Mouse (Mus musculus) heart, embryonic 11.5 days (tissue): ENCODE measurements around the gene Krtap28-13. TPM values are rescaled to one million over a fixed set of nuclear protein-coding genes. Genes with fewer than 3 reads are reported as not detected.

ENCODE experiments used
- ATAC-seq: fragments of 200-750 bp; cut with Nextera tagmentation; replicated peaks from 2 replicates; pipeline ENCODE4 v1.8.0; 2017; ENCODE audit warnings: moderate library complexity; ENCODE audit not compliant: insufficient number of reproducible peaks, low FRiP score, low TSS enrichment
- H3K27ac ChIP-seq: fragments of 300-500 bp; sonication (generic); 2 replicates; pipeline ENCODE4 v1.5.1; 2014; ENCODE audit warnings: mild to moderate bottlenecking, low read depth, low read length
- H3K27me3 ChIP-seq: fragments of 300-500 bp; sonication (generic); 2 replicates; pipeline ENCODE4 v1.6.1; 2014; ENCODE audit warnings: mild to moderate bottlenecking, low read length, mixed read lengths; ENCODE audit not compliant: control insufficient read depth, insufficient read depth
- H3K36me3 ChIP-seq: fragments of 300-500 bp; sonication (generic); 2 replicates; pipeline ENCODE4 v1.6.1; 2014; ENCODE audit warnings: mild to moderate bottlenecking, low read length, moderate library complexity, mixed read lengths; ENCODE audit not compliant: control insufficient read depth, insufficient read depth
- H3K4me1 ChIP-seq: fragments of 300-500 bp; sonication (generic); 2 replicates; pipeline ENCODE4 v1.6.1; 2014; ENCODE audit warnings: low read length; ENCODE audit not compliant: control insufficient read depth, insufficient read depth
- H3K4me2 ChIP-seq: fragments of 300-500 bp; sonication (generic); 2 replicates; pipeline ENCODE4 v1.6.1; 2014; ENCODE audit warnings: mild to moderate bottlenecking, moderate library complexity
- H3K4me3 ChIP-seq: fragments of 300-500 bp; sonication (generic); 2 replicates; pipeline ENCODE4 v1.5.1; 2014; ENCODE audit warnings: low read depth, low read length
- H3K9ac ChIP-seq: fragments of 300-500 bp; sonication (generic); 2 replicates; pipeline ENCODE4 v1.6.1; 2014; ENCODE audit warnings: mild to moderate bottlenecking, low read depth, low read length, moderate library complexity
- H3K9me3 ChIP-seq: fragments of 300-500 bp; sonication (generic); replicated peaks from 2 replicates; pipeline ENCODE4 v1.6.1; 2016; ENCODE audit warnings: low read length; ENCODE audit not compliant: control insufficient read depth
- WGBS: fragments of 180-500 bp; shearing (Covaris S2); extraction: QIAGEN DNeasy Blood & Tissue Kit; methylation state at CpG from one replicate; pipeline ENCODE4 v1.1.7; 2014; ENCODE audit not compliant: insufficient replicate concordance; 5-methylcytosine and 5-hydroxymethylcytosine counted together
- polyA plus RNA-seq: library from polyadenylated mRNA; unstranded; fragments of >200 nt; fragmentation: Nextera tagmentation; extraction: Ambion mirVana; gene quantifications from 2 replicates; pipeline ENCODE4 v1.2.1, GENCODE M21; 2014

Gene Krtap28-13
- polyA plus RNA-seq, 1 experiment from 2014 or later: 0.16 TPM

GRCm38 (mm10) chr1:83038109-83038672 lies 22.5 kb upstream of the Krtap28-13 start, which contains the start of gene Slc19a3:
Gene Slc19a3 (minus strand): TSS chr1:83038448.
- ATAC-seq: peak; percentile 83

GRCm38 (mm10) chr1:83039080-83039479 lies 21.6 kb upstream of the Krtap28-13 start:
- Histone ChIP-seq H3K4me3 (no peak overlapping the region), H3K9me3 (no peaks in the 10 kb centered on the region), H3K27ac (no peak overlapping the region), H3K27me3 (no peaks in the 10 kb centered on the region), H3K9ac (no peak overlapping the region), H3K4me2 (no peak overlapping the region), H3K36me3 (no peaks in the 10 kb centered on the region), H3K4me1 (no peaks in the 10 kb centered on the region)
- no peak for ATAC-seq
- 74% methylated on average over 4 of the region's 4 CpGs for WGBS

More at GRCm38 (mm10) chr1:83038109-83038672, 22.5 kb upstream of the Krtap28-13 start, which contains the start of gene Slc19a3:
- Histone ChIP-seq H3K9me3 (no peaks in the 10 kb centered on the region), H3K9ac (peak within 1 kb of the TSS; percentile 64), H3K4me3 (peak within 1 kb of the TSS; percentile 50), H3K36me3 (no peaks in the 10 kb centered on the region), H3K4me2 (peak within 1 kb of the TSS; percentile 66), H3K27ac (no peak within 1 kb of the TSS), H3K4me1 (no peaks in the 10 kb centered on the region), H3K27me3 (no peaks in the 10 kb centered on the region)
- WGBS: under 1% methylated on average over 25 of the region's 25 CpGs

- no peak within 1 kb of the TSS for H3K4me2 ChIP-seq
- no peak within 1 kb of the TSS for H3K27ac ChIP-seq
- ATAC-seq: no peak
- H3K9ac ChIP-seq: no peak within 1 kb of the TSS
- no peaks in the 10 kb centered on the region for H3K4me1 ChIP-seq
- H3K36me3 ChIP-seq: no peaks in the 10 kb centered on the region
- no peaks in the 10 kb centered on the region for H3K27me3 ChIP-seq
- H3K4me3 ChIP-seq: no peak within 1 kb of the TSS
- WGBS: 86% methylated on average over 2 of the region's 2 CpGs
- H3K9me3 ChIP-seq: no peaks in the 10 kb centered on the region
These were observed 18.4 kb upstream of the Krtap28-13 start, which contains the start of gene Krtap28-10 for GRCm38 (mm10) chr1:83042380-83042779. Gene Krtap28-10 (minus strand): TSS chr1:83042480.

- 67% methylated on average over 5 of the region's 5 CpGs for WGBS
- Histone ChIP-seq H3K27ac (no peak within 1 kb of the TSS), H3K4me2 (no peak within 1 kb of the TSS), H3K9ac (no peak within 1 kb of the TSS), H3K36me3 (no peaks in the 10 kb centered on the region), H3K9me3 (no peaks in the 10 kb centered on the region), H3K4me3 (no peak within 1 kb of the TSS), H3K27me3 (no peaks in the 10 kb centered on the region), H3K4me1 (no peaks in the 10 kb centered on the region)
- no peak for ATAC-seq
These were observed 15.8 kb upstream of the Krtap28-13 start, which contains the start of gene Gm47969 for GRCm38 (mm10) chr1:83044882-83045427. Gene Gm47969 (plus strand): TSS chr1:83044932.

GRCm38 (mm10) chr1:83058481-83058880 lies 2.2 kb upstream of the Krtap28-13 start:
- Histone ChIP-seq H3K4me2 (no peak overlapping the region), H3K27me3 (no peaks in the 10 kb centered on the region), H3K4me1 (peaks cover 6% of the 10 kb centered on the region; the same call in 1 of the 2 replicates), H3K4me3 (no peak overlapping the region), H3K9ac (no peak overlapping the region), H3K9me3 (no peaks in the 10 kb centered on the region), H3K27ac (no peak overlapping the region), H3K36me3 (no peaks in the 10 kb centered on the region)
- WGBS: 77% methylated on average over 1 of the region's 1 CpGs
- ATAC-seq: no peak

- H3K4me3 ChIP-seq: no peak within 1 kb of the TSS
- H3K27me3 ChIP-seq: no peaks in the 10 kb centered on the region
- H3K4me1 ChIP-seq: peaks cover 6% of the 10 kb centered on the region; the same call in 1 of the 2 replicates
- no peaks in the 10 kb centered on the region for H3K9me3 ChIP-seq
- no peak within 1 kb of the TSS for H3K4me2 ChIP-seq
- 84% methylated on average over 9 of the region's 9 CpGs for WGBS
- H3K36me3 ChIP-seq: no peaks in the 10 kb centered on the region
- no peak for ATAC-seq
- H3K27ac ChIP-seq: no peak within 1 kb of the TSS
- no peak within 1 kb of the TSS for H3K9ac ChIP-seq
These were observed 1.5 kb upstream of the Krtap28-13 start, which contains the start of gene A030005K14Rik for GRCm38 (mm10) chr1:83059278-83059677. Gene A030005K14Rik (minus strand): TSS chr1:83059378.

- H3K27me3 ChIP-seq: no peaks in the 10 kb centered on the region
- no peak overlapping the region for H3K27ac ChIP-seq
- H3K4me2 ChIP-seq: no peak overlapping the region
- no peaks in the 10 kb centered on the region for H3K9me3 ChIP-seq
- WGBS: 23% methylated on average over 3 of the region's 3 CpGs
- no peak for ATAC-seq
- peaks cover 6% of the 10 kb centered on the region; the same call in 1 of the 2 replicates for H3K4me1 ChIP-seq
- H3K36me3 ChIP-seq: no peaks in the 10 kb centered on the region
- no peak overlapping the region for H3K9ac ChIP-seq
- no peak overlapping the region for H3K4me3 ChIP-seq
These were observed 4.1 kb downstream of the Krtap28-13 start for GRCm38 (mm10) chr1:83064851-83065250.

- Histone ChIP-seq H3K9ac (no peak overlapping the region), H3K4me1 (no peaks in the 10 kb centered on the region), H3K9me3 (no peaks in the 10 kb centered on the region), H3K36me3 (no peaks in the 10 kb centered on the region), H3K27me3 (no peaks in the 10 kb centered on the region), H3K27ac (no peak overlapping the region), H3K4me2 (no peak overlapping the region), H3K4me3 (no peak overlapping the region)
- ATAC-seq: no peak
- WGBS: 88% methylated on average over 4 of the region's 4 CpGs
These were observed 5.8 kb downstream of the Krtap28-13 start for GRCm38 (mm10) chr1:83066577-83066976.
